Mouse (Mus musculus): ENCODE data around the gene Olfr170.
"Not testable (repeated sequence)": the region's sequence is repeated elsewhere in the genome, so short reads cannot be mapped to it uniquely, and the experiment has no call there.

The Olfr170 gene

DNA sequence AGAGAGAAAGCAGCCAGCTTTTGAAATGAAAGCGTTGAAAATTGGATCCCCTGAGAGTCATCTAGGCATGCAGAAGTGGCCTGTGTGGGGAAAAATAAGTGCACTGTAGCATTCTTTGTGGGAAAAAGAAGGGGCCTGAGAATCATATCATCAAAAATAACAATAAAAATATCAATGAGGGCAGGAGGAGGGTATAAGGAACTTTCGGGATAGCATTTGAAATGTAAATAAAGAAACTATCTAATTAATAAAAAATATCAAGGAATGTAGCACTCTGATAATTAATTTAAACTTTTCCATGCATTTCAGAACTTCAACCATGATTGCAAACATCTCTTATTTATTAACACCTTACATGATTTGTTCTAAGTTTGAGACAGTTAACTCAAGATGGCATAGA, at the start of gene Olfr170:
Gene Olfr170, minus strand, starts transcription at position 101 of the 400 bp plus-strand sequence.
- not testable (repeated sequence) for DNase-seq

DNA sequence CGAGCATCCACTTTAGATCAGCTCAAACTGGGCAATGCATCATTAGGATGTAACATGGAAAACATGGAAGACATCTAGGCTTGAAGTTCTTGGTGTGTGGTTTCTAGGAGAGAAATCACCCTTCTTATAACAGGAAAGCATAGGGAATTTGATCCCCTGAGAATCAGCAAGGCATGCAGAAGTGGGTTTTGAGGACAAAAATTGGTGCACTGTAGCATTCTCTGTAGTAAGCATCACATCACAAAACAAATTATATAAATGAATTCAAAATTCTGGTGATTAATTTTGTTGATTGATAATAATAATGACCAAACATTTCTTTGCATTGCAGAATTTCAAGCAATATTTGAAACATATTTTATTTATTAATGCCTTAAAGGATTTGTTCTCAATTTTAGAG, 18.1 kb upstream of the Olfr170 start, which contains the start of gene Olfr171:
Gene Olfr171, minus strand, starts transcription at position 101 of the 400 bp plus-strand sequence.
- no peak for DNase-seq

DNA sequence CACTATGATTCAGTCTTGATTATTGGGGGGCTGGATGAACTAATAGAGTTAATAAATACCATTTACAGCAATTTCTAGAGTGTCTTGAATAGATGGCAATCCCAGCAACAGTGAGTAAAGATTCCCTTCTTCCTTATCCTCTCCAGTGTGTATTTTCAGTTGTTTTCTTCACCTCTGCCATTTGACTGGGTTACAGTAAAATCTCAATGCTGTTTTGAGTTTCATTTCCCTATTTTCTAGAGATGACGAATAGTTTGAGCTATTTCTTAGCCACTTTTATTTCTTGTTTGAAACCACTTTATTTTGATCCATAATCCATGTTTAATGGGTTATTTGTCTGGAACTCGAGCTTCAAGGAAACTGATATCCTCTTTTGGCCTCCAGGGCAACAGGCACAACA, 8.5 kb downstream of the Olfr170 start:
- no peak for DNase-seq

DNA sequence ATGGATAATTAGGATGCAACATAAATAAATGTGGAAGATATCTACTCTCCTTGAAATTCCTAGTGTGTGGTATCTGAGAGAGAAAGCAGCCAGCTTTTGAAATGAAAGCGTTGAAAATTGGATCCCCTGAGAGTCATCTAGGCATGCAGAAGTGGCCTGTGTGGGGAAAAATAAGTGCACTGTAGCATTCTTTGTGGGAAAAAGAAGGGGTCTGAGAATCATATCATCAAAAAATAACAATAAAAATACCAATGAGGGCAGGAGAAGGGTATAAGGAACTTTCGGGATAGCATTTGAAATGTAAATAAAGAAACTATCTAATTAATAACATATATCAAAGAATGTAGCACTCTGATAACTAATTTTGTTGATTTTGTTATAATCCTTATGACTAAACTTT, 40.0 kb downstream of the Olfr170 start, which contains the start of gene Olfr169:
Gene Olfr169, minus strand, starts transcription at position 101 of the 400 bp plus-strand sequence.
- DNase-seq = not testable (repeated sequence)
